ENCODE assay signal across 8 mouse cellular contexts in genomic region chr14:74643296-74643695, GRCm38 (mm10). TPM values are rescaled to one million over a fixed set of nuclear protein-coding genes. Genes with fewer than 3 reads are reported as not detected.
DNase-seq lines count a peak whose midpoint lies in the region; ATAC-seq and TF ChIP-seq lines count a peak whose summit lies in the region.

No protein-coding gene starts in this region.

- 0 out of 2 replicates have a peak, but pooled peaks have one; percentile 43 for ATAC-seq in hindbrain, embryonic 12.5 days (ENCODE audit: low FRiP score)
- ATAC-seq in lung, postnatal 0 days = peak; percentile 64

- 0 out of 2 replicates have a peak, but pooled peaks have one; percentile 28 for TF ChIP-seq EP300 in lung, postnatal 0 days (IDR thresholded peaks at IDR 0.05)

- peaks cover 27% of the 10 kb centered on the region for H3K27me3 ChIP-seq in hindbrain, embryonic 12.5 days
- H3K27me3 ChIP-seq in lung, postnatal 0 days (replicated peaks; ENCODE audit: insufficient read depth, low read length) = 0 out of 2 replicates have a peak, but pooled peaks cover 4% of the 10 kb centered on the region

- H3K4me1 ChIP-seq in hindbrain, embryonic 12.5 days = peaks cover 22% of the 10 kb centered on the region
- H3K4me1 ChIP-seq in lung, postnatal 0 days (ENCODE audit: insufficient read depth, low read depth, low read length) = peaks cover 5% of the 10 kb centered on the region

- no peaks in the 10 kb centered on the region for H3K9me3 ChIP-seq in hindbrain, embryonic 12.5 days (replicated peaks)
- no peaks in the 10 kb centered on the region for H3K9me3 ChIP-seq in lung, postnatal 0 days (ENCODE audit: low read length)

- TF ChIP-seq CTCF in lung, postnatal 0 days (IDR thresholded peaks at IDR 0.05) = peak; percentile 96

- DNase-seq in Muller cell, postnatal 12 days (ENCODE audit: inconsistent ontology term) = peak; percentile 72
- DNase-seq in cerebellum, postnatal 10 days = peak; percentile 88 to 92
- peak; percentile 53 to 82 for DNase-seq in frontal cortex, postnatal 10 days (ENCODE audit: low spot score in 2 of 2)
- peak; percentile 88 to 90 for DNase-seq in layer of hippocampus, postnatal 10 days (ENCODE audit: low spot score in 2 of 2)
- peak; percentile 79 for DNase-seq in lung, postnatal 0 days (ENCODE audit: low spot score)
- DNase-seq in ovary, postnatal 10 days (ENCODE audit: low spot score) = peak; percentile 82
- peak; percentile 75 for DNase-seq in thymus, postnatal 14 days

- H3K36me3 ChIP-seq in hindbrain, embryonic 12.5 days = no peaks in the 10 kb centered on the region
- H3K36me3 ChIP-seq in lung, postnatal 0 days (ENCODE audit: insufficient read depth, low read length) = no peaks in the 10 kb centered on the region

- H3K4me3 ChIP-seq in hindbrain, embryonic 12.5 days = 0 out of 2 replicates have a peak overlapping the region, but pooled peaks have one; percentile 8
- peak overlapping the region; percentile 14 for H3K4me3 ChIP-seq in lung, postnatal 0 days (ENCODE audit: low read depth, low read length)

- no peak overlapping the region for H3K9ac ChIP-seq in hindbrain, embryonic 12.5 days
- H3K9ac ChIP-seq in lung, postnatal 0 days (replicated peaks; ENCODE audit: low read depth) = no peak overlapping the region

- H3K4me2 ChIP-seq in hindbrain, embryonic 12.5 days (replicated peaks) = peak overlapping the region; percentile 39
- H3K4me2 ChIP-seq in lung, postnatal 0 days (replicated peaks; ENCODE audit: low read depth, low read length) = peak overlapping the region; percentile 60

- H3K27ac ChIP-seq in hindbrain, embryonic 12.5 days = no peak overlapping the region
- H3K27ac ChIP-seq in lung, postnatal 0 days (ENCODE audit: low read length) = no peak overlapping the region

- 1% methylated on average over 4 of the region's 4 CpGs for WGBS in hindbrain, embryonic 12.5 days
- WGBS in lung, postnatal 0 days = 2% methylated on average over 4 of the region's 4 CpGs

RNA-seq across cellular contexts. Expression of gene Htr2a, which starts 2.7 kb away (rescaled TPM):
- 1.1 and 1.2 TPM in 2 replicates for polyA plus RNA-seq in hindbrain, embryonic 12.5 days (2016; fragmentation: Nextera tagmentation; extraction: Ambion mirVana)
- total RNA-seq in layer of hippocampus, postnatal 10 days (2021) = 1 to 10 TPM; 4.8 to 5.5 TPM
- polyA plus RNA-seq in lung, postnatal 0 days (2015; fragmentation: Nextera tagmentation; extraction: Ambion mirVana) = 0.30 and 0.68 TPM in 2 replicates
